Mouse (Mus musculus): ENCODE measurements at regions not wholly inside any gene's neighbourhood (a gene's known extent, or its start where the extent isn't known, plus 50 kb on each side); places are given as distances from the start of the nearest gene placed in this dataset.
"Not testable (repeated sequence)": the region's sequence is repeated elsewhere in the genome, so short reads cannot be mapped to it uniquely, and the experiment has no call there.

GRCm38 (mm10) chr9:3283381-3283780, 51.6 kb upstream of the Alkbh8 start:
- 96% methylated on average over 9 of the region's 9 CpGs for WGBS
- not testable (repeated sequence) for H3K27ac ChIP-seq; H3K9me3 ChIP-seq; H3K27me3 ChIP-seq; H3K36me3 ChIP-seq; H3K4me3 ChIP-seq; ATAC-seq (ENCODE audit: low FRiP score, low read depth); H3K4me2 ChIP-seq (replicated peaks); H3K9ac ChIP-seq; H3K4me1 ChIP-seq
